27 mouse cellular contexts compared by ENCODE assay signal in genomic region chr4:40834872-40835271, GRCm38 (mm10). TPM values are rescaled to one million over a fixed set of nuclear protein-coding genes. Genes with fewer than 3 reads are reported as not detected.
A peak's percentile ranks its signal among the peaks of the same experiment; 100 is the strongest.
DNase-seq lines count a peak whose midpoint lies in the region; ATAC-seq and TF ChIP-seq lines count a peak whose summit lies in the region.
"Had no signal": no experiment of that assay in that cellular context is flagged by ENCODE, and none has a peak within 500 bp of the region (broad histone marks: within the 10 kb centered on the region; RNA-seq: fewer than 3 reads in every experiment).

No protein-coding gene starts in this region.

- WGBS in heart, embryonic 15.5 days: 79% methylated on average over 5 of the region's 5 CpGs
- WGBS in heart, embryonic 11.5 days (ENCODE audit: insufficient replicate concordance): 80% methylated on average over 5 of the region's 5 CpGs

- no peak for ATAC-seq in heart, embryonic 15.5 days (replicated peaks; ENCODE audit: insufficient number of reproducible peaks, insufficient read depth, low FRiP score, low read depth)
- no peak for ATAC-seq in heart, embryonic 11.5 days (replicated peaks; ENCODE audit: insufficient number of reproducible peaks, low FRiP score, low TSS enrichment)
- ATAC-seq: forebrain, embryonic 14.5 days; Patski had no signal

- no peak overlapping the region for H3K4me2 ChIP-seq in heart, embryonic 15.5 days
- H3K4me2 ChIP-seq in heart, embryonic 11.5 days: no peak overlapping the region
- H3K4me2 ChIP-seq: embryonic facial prominence, embryonic 13.5 days; embryonic facial prominence, embryonic 15.5 days; forebrain, embryonic 12.5 days had no signal

- peak; percentile 68 for DNase-seq in heart, adult 11 months
- no peak for DNase-seq in heart, postnatal 14 days
- no peak for DNase-seq in testis, postnatal 10 days (ENCODE audit: low spot score)
- DNase-seq: adrenal gland, adult 8-10 months; adrenal gland, postnatal 14 days; adrenal gland, postnatal 36 days; B cell, adult 2 months; cerebellum, adult 11 months; cerebellum, adult 18-20 months; cerebellum, adult 8-10 months; cerebellum, adult 9-11 months; cerebellum, postnatal 14 days; cerebellum, postnatal 36 days; embryo, embryonic 11 days had no signal

- H3K27ac ChIP-seq in heart, embryonic 15.5 days: peak overlapping the region; percentile 24; the same call in 1 of the 2 replicates
- no peak overlapping the region for H3K27ac ChIP-seq in heart, embryonic 11.5 days (ENCODE audit: low read depth, low read length)
- H3K27ac ChIP-seq in testis, adult 2 months (ENCODE audit: control insufficient read depth, insufficient read depth, low read depth, low read length): peak overlapping the region; percentile 4; the same call in 1 of the 2 replicates
- H3K27ac ChIP-seq in brown adipose tissue, adult 24 weeks (replicated peaks; ENCODE audit: low read depth, low read length): peak overlapping the region; percentile 29; the same call in 1 of the 2 replicates
- H3K27ac ChIP-seq: embryonic facial prominence, embryonic 13.5 days; embryonic facial prominence, embryonic 15.5 days; forebrain, embryonic 10.5 days; forebrain, embryonic 12.5 days had no signal

- intact Hi-C loops in heart, postnatal 14 days (cut with DNase I): no loop called here

- no peak overlapping the region for H3K9ac ChIP-seq in heart, embryonic 15.5 days
- no peak overlapping the region for H3K9ac ChIP-seq in heart, embryonic 11.5 days (ENCODE audit: low read depth, low read length)
- H3K9ac ChIP-seq: embryonic facial prominence, embryonic 13.5 days; embryonic facial prominence, embryonic 15.5 days; forebrain, embryonic 12.5 days had no signal

- no peaks in the 10 kb centered on the region for H3K36me3 ChIP-seq in heart, embryonic 15.5 days
- no peaks in the 10 kb centered on the region for H3K36me3 ChIP-seq in heart, embryonic 11.5 days (ENCODE audit: control insufficient read depth, insufficient read depth, low read length)
- no peaks in the 10 kb centered on the region for H3K36me3 ChIP-seq in testis, adult 2 months (ENCODE audit: control insufficient read depth, insufficient read depth, low read length)
- H3K36me3 ChIP-seq: embryonic facial prominence, embryonic 13.5 days; embryonic facial prominence, embryonic 15.5 days; forebrain, embryonic 10.5 days; forebrain, embryonic 12.5 days had no signal

- H3K9me3 ChIP-seq in heart, embryonic 15.5 days (replicated peaks): no peaks in the 10 kb centered on the region
- no peaks in the 10 kb centered on the region for H3K9me3 ChIP-seq in heart, embryonic 11.5 days (replicated peaks; ENCODE audit: control insufficient read depth, low read length)
- H3K9me3 ChIP-seq: embryonic facial prominence, embryonic 13.5 days; embryonic facial prominence, embryonic 15.5 days; forebrain, embryonic 10.5 days; forebrain, embryonic 12.5 days; G1E had no signal

- H3K27me3 ChIP-seq in heart, embryonic 15.5 days: no peaks in the 10 kb centered on the region
- no peaks in the 10 kb centered on the region for H3K27me3 ChIP-seq in heart, embryonic 11.5 days (ENCODE audit: control insufficient read depth, insufficient read depth, low read length)
- no peaks in the 10 kb centered on the region for H3K27me3 ChIP-seq in testis, adult 2 months (ENCODE audit: control insufficient read depth, insufficient read depth, low read length)
- H3K27me3 ChIP-seq: CH12.LX; embryonic facial prominence, embryonic 13.5 days; embryonic facial prominence, embryonic 15.5 days; forebrain, embryonic 12.5 days; Patski had no signal

- no peak for TF ChIP-seq CTCF in testis, adult 2 months (IDR thresholded peaks at IDR 0.05; ENCODE audit: control insufficient read depth, insufficient read depth, insufficient replicate concordance, low read depth, low read length)

- H3K4me1 ChIP-seq in heart, embryonic 15.5 days (replicated peaks): peaks cover 65% of the 10 kb centered on the region
- peaks cover 36% of the 10 kb centered on the region for H3K4me1 ChIP-seq in heart, embryonic 11.5 days (ENCODE audit: control insufficient read depth, insufficient read depth, low read length)
- peaks cover 2% of the 10 kb centered on the region; the same call in 1 of the 2 replicates for H3K4me1 ChIP-seq in testis, adult 2 months (ENCODE audit: control insufficient read depth, insufficient read depth, low read length)
- peaks cover 33% of the 10 kb centered on the region for H3K4me1 ChIP-seq in brown adipose tissue, adult 24 weeks (ENCODE audit: control insufficient read depth, insufficient read depth, insufficient read length, low read length)

- H3K4me3 ChIP-seq in heart, embryonic 15.5 days: no peak overlapping the region
- H3K4me3 ChIP-seq in heart, embryonic 11.5 days (ENCODE audit: low read depth, low read length): no peak overlapping the region
- no peak overlapping the region for H3K4me3 ChIP-seq in testis, adult 2 months (ENCODE audit: control insufficient read depth, low read depth, low read length)
- no peak overlapping the region for H3K4me3 ChIP-seq in brown adipose tissue, adult 24 weeks (ENCODE audit: insufficient read depth, low read depth, low read length)
- H3K4me3 ChIP-seq: embryonic facial prominence, embryonic 13.5 days; embryonic facial prominence, embryonic 15.5 days; erythroblast, embryonic 14.5 days; forebrain, embryonic 10.5 days; forebrain, embryonic 12.5 days had no signal

- no peak for TF ChIP-seq POLR2A in testis, adult 2 months (IDR thresholded peaks at IDR 0.05; ENCODE audit: control insufficient read depth, low read depth, low read length)

RNA-seq across cellular contexts. Expression of gene B4galt1, which starts 18.9 kb away (rescaled TPM):
- 10 to 100 TPM; 65.7 to 70.3 TPM for total RNA-seq in heart, postnatal 14 days (2021)
- polyA plus RNA-seq in heart, embryonic 15.5 days (2015; fragmentation: Nextera tagmentation; extraction: Ambion mirVana): 53.7 and 59.5 TPM in 2 replicates
- 43.9 and 50.2 TPM in 2 replicates for polyA plus RNA-seq in heart, embryonic 11.5 days (2014; fragmentation: Nextera tagmentation; extraction: Ambion mirVana)
- 9.7 and 10.3 TPM in 2 replicates for polyA plus RNA-seq in testis, adult 2 months (2012; rRNA removed)
- 33.0 and 33.8 TPM in 2 replicates for polyA plus RNA-seq in brown adipose tissue, adult 24 weeks (2012; ENCODE audit: insufficient read depth, insufficient read length, missing spikeins)
